Mouse (Mus musculus) hematopoietic stem cell, adult 5-6 weeks (primary cell): ENCODE measurements around the gene Nrip2. TPM values are rescaled to one million over a fixed set of nuclear protein-coding genes. Genes with fewer than 3 reads are reported as not detected.
A peak's percentile ranks its signal among the peaks of the same experiment; 100 is the strongest.

Source experiments
- ATAC-seq, 2 experiments: fragments of 125-278 bp in 1 of 2; replicated peaks in 1 of 2; 2 replicates each; pipeline ENCODE4 v1.8.0; 2016 to 2017; ENCODE audit warnings: inconsistent platforms in 2 of 2, mild to moderate bottlenecking in 2 of 2, moderate number of reproducible peaks in 2 of 2, low read depth in 1 of 2, moderate TSS enrichment in 1 of 2; ENCODE audit not compliant: low FRiP score in 2 of 2, poor library complexity in 2 of 2, severe bottlenecking in 2 of 2, insufficient read depth in 1 of 2, low TSS enrichment in 1 of 2
- total RNA-seq: library from RNA; stranded (forward); fragments of 172-1452, 232-1000 nt; gene quantifications from 2 replicates; pipeline ENCODE4 v1.2.3, GENCODE M21; 2017

Gene Nrip2
- total RNA-seq, 1 experiment from 2014 or later: not detected

- no peak for ATAC-seq
Observed at GRCm38 (mm10) chr6:128427571-128427970, 28.5 kb downstream of the Nrip2 start.

GRCm38 (mm10) chr6:128429300-128429699 is 30.2 kb downstream of the Nrip2 start:
- ATAC-seq: no peak

- ATAC-seq: no peak
Observed at GRCm38 (mm10) chr6:128429826-128430225, 30.7 kb downstream of the Nrip2 start.

GRCm38 (mm10) chr6:128432356-128432915 is 33.3 kb downstream of the Nrip2 start:
- no peak for ATAC-seq

GRCm38 (mm10) chr6:128433566-128433965 is 34.5 kb downstream of the Nrip2 start:
- no peak for ATAC-seq

GRCm38 (mm10) chr6:128435474-128435873 is 36.4 kb downstream of the Nrip2 start:
- peak; percentile 19 to 34 for ATAC-seq

GRCm38 (mm10) chr6:128436356-128437005 is 37.4 kb downstream of the Nrip2 start:
- no peak for ATAC-seq

GRCm38 (mm10) chr6:128437288-128437687 is 38.2 kb downstream of the Nrip2 start:
- no peak for ATAC-seq

GRCm38 (mm10) chr6:128437731-128438316 is 38.7 kb downstream of the Nrip2 start:
- peak; percentile 14 to 25; a peak in 3 of 4 replicates for ATAC-seq

GRCm38 (mm10) chr6:128438317-128438870 is 39.3 kb downstream of the Nrip2 start, which contains the start of gene Fkbp4:
Fkbp4 (minus strand) TSS chr6:128438677.
- peak; percentile 80 to 85 for ATAC-seq

- no peak for ATAC-seq
Observed at GRCm38 (mm10) chr6:128438871-128439341, 39.8 kb downstream of the Nrip2 start.

GRCm38 (mm10) chr6:128440238-128440637 is 41.1 kb downstream of the Nrip2 start:
- 0 out of 4 replicates have a peak, but pooled peaks of 1 of the 2 experiments have one; percentile 16 for ATAC-seq

- peak; percentile 72 to 74; a peak in 3 of 4 replicates for ATAC-seq
Observed at GRCm38 (mm10) chr6:128445761-128446535, 46.9 kb downstream of the Nrip2 start.

- ATAC-seq: no peak
Observed at GRCm38 (mm10) chr6:128447063-128447462, 48.0 kb downstream of the Nrip2 start.

- ATAC-seq: no peak
Observed at GRCm38 (mm10) chr6:128455835-128456605, 56.9 kb downstream of the Nrip2 start.

- ATAC-seq: no peak
Observed at GRCm38 (mm10) chr6:128457186-128457585, 58.1 kb downstream of the Nrip2 start.

GRCm38 (mm10) chr6:128460321-128460720 is 61.2 kb downstream of the Nrip2 start:
- no peak for ATAC-seq
